ENCODE assay signal across 7 mouse cellular contexts in the genomic region with DNA sequence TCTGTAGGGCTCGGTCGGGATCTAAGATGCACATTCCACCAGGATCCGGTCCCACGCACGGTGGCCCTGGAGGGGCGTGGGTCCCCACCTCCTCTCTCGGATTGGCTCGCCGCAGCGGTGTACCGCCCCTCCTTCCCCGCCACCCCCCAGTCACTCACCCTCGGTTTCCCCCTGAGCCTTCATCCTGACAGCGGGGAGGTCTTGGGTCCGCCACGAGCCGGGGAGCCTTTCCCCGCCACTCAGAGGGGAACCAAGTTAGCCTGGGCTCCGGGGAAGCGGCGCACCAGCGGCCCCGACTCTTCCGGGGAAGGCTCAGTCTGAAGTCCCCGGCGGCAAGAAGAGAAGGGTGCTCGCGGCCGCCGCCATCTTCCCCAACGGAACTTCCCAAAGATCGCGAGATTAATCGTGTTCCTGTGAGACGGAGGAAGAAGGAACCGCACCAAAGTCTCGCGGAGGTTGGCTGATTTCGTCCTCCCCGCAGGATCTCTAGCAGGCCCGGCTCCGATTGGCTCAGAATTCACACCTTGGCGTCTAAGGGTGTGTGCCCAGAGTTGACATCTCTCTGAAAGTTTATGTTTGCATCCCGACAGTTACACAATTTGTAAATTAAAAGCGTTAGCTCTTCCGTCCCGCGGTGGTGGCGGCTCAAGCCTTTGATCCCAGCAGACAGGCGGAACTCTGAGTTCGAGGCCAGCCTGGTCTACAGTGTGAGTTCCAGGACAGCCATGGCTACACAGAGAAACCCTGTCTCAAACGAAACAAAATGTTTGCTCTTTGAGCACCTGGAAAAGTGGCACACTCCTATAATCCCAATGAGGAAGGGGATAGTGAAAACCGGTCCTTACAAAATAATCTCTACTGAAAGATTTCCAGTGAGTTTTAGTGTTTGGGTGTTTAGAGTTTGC. TPM values are rescaled to one million over a fixed set of nuclear protein-coding genes. Genes with fewer than 3 reads are reported as not detected.
DNase-seq lines count a peak whose midpoint lies in the region; ATAC-seq lines count a peak whose summit lies in the region.

Med1 (minus strand) TSS at position 393 of the 905 bp plus-strand sequence.

- H3K4me1 ChIP-seq in intestine, embryonic 16.5 days (ENCODE audit: control insufficient read depth, insufficient read depth, low read length) = peaks cover 7% of the 10 kb centered on the region; the same call in 1 of the 2 replicates
- H3K4me1 ChIP-seq in midbrain, embryonic 11.5 days (ENCODE audit: control insufficient read depth, insufficient read depth, low read length) = peaks cover 6% of the 10 kb centered on the region

- peak within 1 kb of the TSS; percentile 94 for H3K9ac ChIP-seq in intestine, embryonic 16.5 days (ENCODE audit: low read depth, low read length)
- peak within 1 kb of the TSS; percentile 88 for H3K9ac ChIP-seq in midbrain, embryonic 11.5 days (ENCODE audit: low read length)

- peak; percentile 98 for ATAC-seq in intestine, embryonic 16.5 days
- peak; percentile 97 for ATAC-seq in midbrain, embryonic 11.5 days (ENCODE audit: low FRiP score)

- peak; percentile 92 for DNase-seq in adrenal gland, adult 8-10 months
- peak; percentile 94 for DNase-seq in embryo, embryonic 9.5 days (ENCODE audit: extremely low spot score)
- DNase-seq in gastrocnemius, postnatal 4 days (ENCODE audit: low spot score in 2 of 2) = peak; percentile 80 to 92
- peak; percentile 91 for DNase-seq in left cerebral cortex, postnatal 36 days (ENCODE audit: low spot score in 2 of 2)
- peak; percentile 98 for DNase-seq in midbrain, embryonic 11.5 days (ENCODE audit: low spot score, missing footprints)
- peak; percentile 97 for DNase-seq in skeletal muscle tissue, adult 2 months (ENCODE audit: low read depth, low spot score)

- H3K4me2 ChIP-seq in intestine, embryonic 16.5 days (ENCODE audit: low read depth, low read length) = peak within 1 kb of the TSS; percentile 66
- peak within 1 kb of the TSS; percentile 60 for H3K4me2 ChIP-seq in midbrain, embryonic 11.5 days

- H3K27me3 ChIP-seq in intestine, embryonic 16.5 days (replicated peaks; ENCODE audit: control insufficient read depth, insufficient read depth, low read length) = no peaks in the 10 kb centered on the region
- no peaks in the 10 kb centered on the region for H3K27me3 ChIP-seq in midbrain, embryonic 11.5 days (ENCODE audit: control insufficient read depth, insufficient read depth, low read length)

- WGBS in intestine, embryonic 16.5 days = under 1% methylated on average over 53 of the region's 53 CpGs
- WGBS in midbrain, embryonic 11.5 days = under 1% methylated on average over 52 of the region's 53 CpGs

- intact Hi-C loops in left cerebral cortex, postnatal 36 days (cut with DNase I) = loop anchor here (1.0 kb wide), 1 partner anchor 9 kb away; no protein-coding TSS in a partner anchor

- peak within 1 kb of the TSS; percentile 64 for H3K4me3 ChIP-seq in intestine, embryonic 16.5 days (ENCODE audit: low read length)
- H3K4me3 ChIP-seq in midbrain, embryonic 11.5 days (ENCODE audit: low read depth, low read length) = peak within 1 kb of the TSS; percentile 76

- no peaks in the 10 kb centered on the region for H3K9me3 ChIP-seq in intestine, embryonic 16.5 days (ENCODE audit: control insufficient read depth, low read length)
- H3K9me3 ChIP-seq in midbrain, embryonic 11.5 days (ENCODE audit: control insufficient read depth, low read length) = no peaks in the 10 kb centered on the region

- H3K36me3 ChIP-seq in intestine, embryonic 16.5 days (ENCODE audit: control insufficient read depth, insufficient read depth, low read length) = no peaks in the 10 kb centered on the region; the same call in 1 of the 2 replicates
- peaks cover under 1% of the 10 kb centered on the region; the same call in 1 of the 2 replicates for H3K36me3 ChIP-seq in midbrain, embryonic 11.5 days (ENCODE audit: control insufficient read depth, insufficient read depth, low read length)

- peak within 1 kb of the TSS; percentile 94 for H3K27ac ChIP-seq in intestine, embryonic 16.5 days (ENCODE audit: low read length)
- H3K27ac ChIP-seq in midbrain, embryonic 11.5 days (ENCODE audit: low read depth, low read length) = peak within 1 kb of the TSS; percentile 75

RNA-seq across cellular contexts. Expression of gene Med1, which starts in this region (rescaled TPM):
- 10 to 100 TPM; 62.9 to 72.7 (median 66.6) TPM for total RNA-seq in adrenal gland, adult 8-10 months (2022)
- 10 to 100 TPM; 28.5 to 34.8 TPM for total RNA-seq in gastrocnemius, postnatal 4 days (2021)
- polyA plus RNA-seq in intestine, embryonic 16.5 days (2015; fragmentation: Nextera tagmentation; extraction: Ambion mirVana) = 50.3 and 52.4 TPM in 2 replicates
- 10 to 100 TPM; 50.4 to 59.8 TPM for total RNA-seq in left cerebral cortex, postnatal 36 days (2021)
- 78.4 and 80.5 TPM in 2 replicates for polyA plus RNA-seq in midbrain, embryonic 11.5 days (2014; fragmentation: Nextera tagmentation; extraction: Ambion mirVana)

Comparison
In these comparisons a context has a peak if more than half of its experiments do, and no peak if none do; other contexts are left out.
1. Peak in every context shown above with its lines: DNase-seq, ATAC-seq, H3K4me3 ChIP-seq and H3K27ac ChIP-seq.